Comparison of ENCODE assay signal across 9 mouse cellular contexts in genomic region chr16:78574241-78574640, GRCm38 (mm10). TPM values are rescaled to one million over a fixed set of nuclear protein-coding genes. Genes with fewer than 3 reads are reported as not detected.
DNase-seq lines count a peak whose midpoint lies in the region; ATAC-seq and TF ChIP-seq lines count a peak whose summit lies in the region.
"Had no signal": no experiment of that assay in that cellular context is flagged by ENCODE, and none has a peak within 500 bp of the region (broad histone marks: within the 10 kb centered on the region; RNA-seq: fewer than 3 reads in every experiment).

No protein-coding gene starts in this region.

- peak overlapping the region; percentile 40 for H3K4me2 ChIP-seq in forebrain, embryonic 11.5 days (ENCODE audit: low read depth, low read length, severe bottlenecking)

- no peak for DNase-seq in left cerebral cortex, adult 2 months (ENCODE audit: extremely low spot score in 1 of 2, low spot score in 2 of 2)
- no peak for DNase-seq in left cerebral cortex, postnatal 4 days
- no peak for DNase-seq in forebrain, embryonic 11.5 days (ENCODE audit: low spot score)
- DNase-seq in limb, embryonic 10.5 days (ENCODE audit: low spot score), result peak; percentile 33
- peak; percentile 62 for DNase-seq in retina, adult 2 months (ENCODE audit: low read depth, low spot score)
- no peak for DNase-seq in frontal cortex, postnatal 10 days (ENCODE audit: low spot score in 2 of 2)
- DNase-seq in cerebellum, postnatal 4 days (ENCODE audit: low spot score in 2 of 2), result no peak
- DNase-seq: cerebellum, postnatal 25 days had no signal

- intact Hi-C loops in left cerebral cortex, adult 2 months (cut with DNase I), result no loop called here
- intact Hi-C loops in left cerebral cortex, postnatal 4 days (cut with DNase I), result no loop called here

- peak overlapping the region; percentile 28; the same call in 1 of the 2 replicates for H3K27ac ChIP-seq in left cerebral cortex, adult 2 months
- H3K27ac ChIP-seq in forebrain, embryonic 11.5 days (ENCODE audit: low read depth, low read length), result no peak overlapping the region
- H3K27ac ChIP-seq in limb, embryonic 10.5 days, result 0 out of 2 replicates have a peak overlapping the region, but pooled peaks have one; percentile 44

- no peaks in the 10 kb centered on the region for H3K27me3 ChIP-seq in forebrain, embryonic 11.5 days (ENCODE audit: control insufficient read depth, insufficient read depth, low read length)
- no peaks in the 10 kb centered on the region for H3K27me3 ChIP-seq in limb, embryonic 10.5 days (ENCODE audit: low read depth, poor library complexity, severe bottlenecking)

- no peaks in the 10 kb centered on the region for H3K36me3 ChIP-seq in forebrain, embryonic 11.5 days (ENCODE audit: control insufficient read depth, insufficient read depth, low read length)
- H3K36me3 ChIP-seq in limb, embryonic 10.5 days, result peaks cover 17% of the 10 kb centered on the region

- no peak for ATAC-seq in forebrain, embryonic 11.5 days (replicated peaks; ENCODE audit: low FRiP score)
- ATAC-seq: Patski had no signal

- peak overlapping the region; percentile 77; the same call in 1 of the 2 replicates for H3K4me3 ChIP-seq in left cerebral cortex, adult 2 months
- peak overlapping the region; percentile 11 for H3K4me3 ChIP-seq in forebrain, embryonic 11.5 days (ENCODE audit: low read depth, low read length)
- peak overlapping the region; percentile 85 for H3K4me3 ChIP-seq in limb, embryonic 10.5 days

- H3K9ac ChIP-seq in forebrain, embryonic 11.5 days (ENCODE audit: low read length), result no peak overlapping the region

- peaks cover 12% of the 10 kb centered on the region for H3K4me1 ChIP-seq in forebrain, embryonic 11.5 days (replicated peaks; ENCODE audit: control insufficient read depth, insufficient read depth, low read length)
- H3K4me1 ChIP-seq in limb, embryonic 10.5 days, result peaks cover 36% of the 10 kb centered on the region

- 47% methylated on average over 6 of the region's 6 CpGs for WGBS in forebrain, embryonic 11.5 days
- WGBS in limb, embryonic 10.5 days, result 57% methylated on average over 6 of the region's 6 CpGs

- no peak for TF ChIP-seq CTCF in left cerebral cortex, adult 2 months (IDR thresholded peaks at IDR 0.05)

- no peaks in the 10 kb centered on the region for H3K9me3 ChIP-seq in forebrain, embryonic 11.5 days (ENCODE audit: control insufficient read depth, low read length)
- H3K9me3 ChIP-seq in limb, embryonic 10.5 days (replicated peaks), result no peaks in the 10 kb centered on the region

RNA-seq across cellular contexts. Expression of gene D16Ertd472e, which starts 2.3 kb away (rescaled TPM):
- 1 to 10 TPM; 7.6 to 8.4 TPM for total RNA-seq in left cerebral cortex, adult 2 months (2021)
- total RNA-seq in left cerebral cortex, postnatal 4 days (2021), result 1 to 10 TPM; 6.8 to 7.0 TPM
- 15.7 and 21.4 TPM in 2 replicates for polyA plus RNA-seq in forebrain, embryonic 11.5 days (2014; fragmentation: Nextera tagmentation; extraction: Ambion mirVana)
- polyA plus RNA-seq in limb, embryonic 10.5 days (2016; fragmentation: Nextera tagmentation; extraction: Ambion mirVana), result 23.7 and 24.5 TPM in 2 replicates

Comparison
In these comparisons a context has a peak if more than half of its experiments do, and no peak if none do; other contexts are left out.
1. DNase-seq: peak in limb, embryonic 10.5 days (single experiment) and retina, adult 2 months (single experiment); none in left cerebral cortex, adult 2 months (0 of 2), left cerebral cortex, postnatal 4 days (single experiment), forebrain, embryonic 11.5 days (single experiment), frontal cortex, postnatal 10 days (0 of 2) and cerebellum, postnatal 4 days (0 of 2).
2. H3K4me3 ChIP-seq: peak in every context shown above with its lines; median percentile 85 in limb, embryonic 10.5 days; 77 in left cerebral cortex, adult 2 months; 11 in forebrain, embryonic 11.5 days.